Mouse (Mus musculus): ENCODE data around the gene Kdm4c. TPM values are rescaled to one million over a fixed set of nuclear protein-coding genes. Genes with fewer than 3 reads are reported as not detected.
"Not testable (repeated sequence)": the region's sequence is repeated elsewhere in the genome, so short reads cannot be mapped to it uniquely, and the experiment has no call there.

Gene Kdm4c
- 10 to 100 TPM; 14.3 to 16.9 TPM for total RNA-seq (2021)

DNA sequence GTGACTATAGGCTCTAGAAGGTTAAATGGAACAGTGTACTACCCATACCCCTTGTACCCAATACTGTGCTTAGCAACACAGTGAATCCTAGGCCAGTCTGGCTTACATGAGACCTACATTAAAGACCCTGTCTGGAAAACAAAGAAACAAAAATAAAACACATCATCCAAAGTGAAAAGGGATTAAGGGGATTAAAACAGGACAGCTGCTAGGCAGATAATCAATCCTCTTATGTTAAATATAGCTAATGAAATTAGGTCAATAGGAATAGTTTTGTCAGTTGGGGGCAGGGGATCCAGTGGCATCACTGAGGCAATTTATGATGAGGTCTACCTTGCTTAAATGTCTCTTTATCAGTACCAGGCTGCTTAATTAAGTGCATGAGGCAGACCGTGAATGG lies at the start of gene Kdm4c:
Gene Kdm4c, plus strand, starts transcription at position 322 of the 400 bp plus-strand sequence.
- intact Hi-C loops (cut with DNase I), result no loop called here

GRCm38 (mm10) chr4:74201281-74201811 lies 41.0 kb upstream of the Kdm4c start:
- intact Hi-C loops (cut with DNase I), result no loop called here
- no peak for DNase-seq

More for the DNA sequence above, at the start of gene Kdm4c:
- DNase-seq, result no peak

DNA sequence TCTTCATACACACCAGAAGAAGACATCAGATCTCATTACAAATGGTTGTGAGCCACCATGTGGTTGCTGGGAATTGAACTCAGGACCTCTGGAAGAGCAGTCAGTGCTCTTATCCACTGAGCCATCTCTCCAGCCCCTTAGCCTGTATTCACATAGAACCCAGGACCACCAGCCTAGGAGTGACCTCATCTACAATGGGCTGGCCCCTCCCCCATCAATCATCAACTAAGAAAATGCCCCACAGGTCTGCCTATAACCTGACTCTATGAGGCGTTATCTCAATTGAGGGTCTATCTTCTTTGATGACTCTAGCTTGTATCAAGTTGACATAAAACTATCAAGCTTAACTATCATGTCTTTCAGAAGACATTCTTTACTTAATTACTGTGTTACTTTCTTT lies 20.5 kb upstream of the Kdm4c start:
- DNase-seq; intact Hi-C loops (cut with DNase I): not testable (repeated sequence)

GRCm38 (mm10) chr4:74222360-74222759 lies 19.9 kb upstream of the Kdm4c start:
- intact Hi-C loops (cut with DNase I), result no loop called here
- DNase-seq, result peak in 1 of 2 experiments; percentile 11

DNA sequence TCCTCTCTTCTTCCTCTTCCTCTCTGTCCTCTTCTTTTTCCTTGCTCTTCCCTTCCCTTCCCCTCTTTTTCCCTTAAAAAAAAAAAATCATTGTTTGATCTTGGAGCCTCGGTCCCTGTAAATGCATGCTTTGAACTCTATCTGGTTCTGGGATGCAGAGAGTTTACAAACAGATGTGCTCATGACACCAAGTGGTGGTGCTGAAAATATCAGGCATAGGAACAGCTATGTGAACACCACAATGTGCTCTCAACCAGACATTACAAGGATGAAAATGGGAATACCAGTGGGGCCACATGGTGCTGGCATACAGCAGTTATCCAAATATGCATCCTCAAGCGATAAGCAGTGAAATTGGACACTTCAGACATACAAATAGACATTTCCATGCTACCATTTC lies 18.1 kb upstream of the Kdm4c start:
- intact Hi-C loops (cut with DNase I), result no loop called here
- DNase-seq, result no peak

DNA sequence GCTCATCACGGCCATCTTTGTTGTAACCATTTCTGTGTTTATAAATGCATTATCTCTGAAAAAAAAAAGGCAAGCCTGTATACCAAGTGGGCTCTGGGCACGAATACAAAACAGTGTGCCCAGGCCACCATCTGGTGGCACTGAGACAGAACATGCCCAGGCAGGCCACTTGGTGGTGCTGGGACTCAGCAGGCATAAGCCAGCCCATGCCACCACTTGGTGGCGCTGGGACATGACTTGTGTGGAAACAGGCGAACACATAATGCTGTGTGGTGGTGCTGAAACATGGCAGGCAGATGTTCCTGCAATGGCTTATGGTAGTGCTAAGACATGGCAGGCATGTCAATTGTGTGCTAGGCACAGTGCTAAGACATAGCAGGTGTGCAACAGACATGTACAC lies 11.3 kb upstream of the Kdm4c start:
- intact Hi-C loops (cut with DNase I), result no loop called here
- no peak for DNase-seq

DNA sequence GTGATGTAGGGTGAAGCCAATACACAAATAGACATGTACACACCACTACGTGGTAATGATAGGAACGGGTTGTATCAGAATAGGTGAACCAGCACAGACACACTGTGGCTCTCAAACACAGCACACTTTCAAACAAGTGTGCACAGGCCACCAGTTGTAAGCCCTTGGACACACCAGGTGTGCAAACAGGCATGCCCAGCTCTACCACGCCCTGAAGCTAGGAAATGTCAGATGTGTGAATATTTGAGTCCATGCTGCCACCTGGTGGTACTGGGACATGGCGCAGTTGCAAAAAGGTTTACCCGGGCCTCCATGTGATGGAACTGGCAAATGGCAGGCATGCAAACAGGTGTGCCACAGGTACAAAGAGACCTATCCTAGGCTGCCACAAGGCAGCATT lies 10.9 kb upstream of the Kdm4c start:
- intact Hi-C loops (cut with DNase I), result no loop called here
- peak; percentile 26 to 54 for DNase-seq

DNA sequence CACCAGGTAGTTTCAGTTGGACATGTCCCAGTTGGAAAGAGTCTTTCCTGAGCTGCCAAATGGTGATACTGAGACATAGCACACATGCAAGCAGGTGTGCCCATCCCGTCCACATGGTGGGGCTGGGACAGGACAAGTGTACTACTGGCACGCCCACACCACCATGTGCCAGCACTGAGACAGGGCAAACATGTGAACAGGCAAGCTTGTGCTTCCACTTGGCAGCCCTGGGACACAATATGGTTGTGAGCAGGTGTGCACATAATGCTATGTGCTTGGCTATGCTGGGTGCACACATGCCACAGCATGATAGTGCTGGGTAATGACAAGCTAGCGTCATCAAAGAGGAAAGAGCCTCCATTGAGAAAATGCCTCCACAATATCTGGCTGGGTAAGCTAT lies 8.8 kb upstream of the Kdm4c start:
- no peak for DNase-seq
- intact Hi-C loops (cut with DNase I), result no loop called here

DNA sequence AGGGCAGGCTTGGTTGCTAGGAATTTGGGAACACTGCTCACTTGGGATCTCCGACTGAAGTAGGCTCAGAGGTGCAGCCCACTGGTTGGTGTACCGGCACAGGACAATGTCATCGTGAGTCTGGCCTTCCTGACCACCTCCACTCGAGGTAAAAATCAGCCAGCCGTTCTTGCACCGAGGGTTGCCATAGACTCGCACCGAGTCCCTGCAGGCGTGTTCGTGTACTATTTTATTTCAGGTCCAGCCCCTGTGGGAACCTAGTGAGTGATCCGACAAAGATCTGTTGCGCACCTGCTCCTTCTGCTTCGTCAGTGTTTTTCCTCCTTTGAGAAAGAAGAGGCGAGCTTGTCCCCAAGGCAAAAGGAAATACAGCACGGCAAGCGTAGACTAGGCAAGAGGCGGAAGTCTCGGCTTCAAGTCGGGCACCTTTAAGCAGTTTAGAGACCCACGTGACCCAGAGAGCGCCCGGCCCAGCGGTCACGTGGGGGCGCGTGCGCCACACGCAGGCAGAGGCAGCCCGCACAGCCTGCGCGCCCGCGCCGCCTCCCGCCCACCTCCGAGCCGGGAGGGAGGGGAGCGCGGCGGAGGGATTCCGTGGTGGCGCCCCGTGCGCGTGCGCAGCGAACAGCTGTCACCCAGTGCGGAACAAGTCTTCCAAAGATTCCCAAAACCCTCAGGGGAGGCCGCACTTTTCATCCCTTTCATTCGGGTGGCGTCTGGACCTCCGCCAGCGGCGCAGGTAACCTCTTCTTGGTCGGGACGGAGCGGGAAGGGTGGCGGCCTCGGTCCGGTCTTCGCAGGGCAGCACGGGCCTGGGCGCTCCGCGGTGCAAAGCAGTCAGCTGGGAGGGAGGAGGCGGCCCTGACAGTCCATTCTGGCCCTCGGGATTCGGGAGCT lies 9.3 kb downstream of the Kdm4c start:
- intact Hi-C loops (cut with DNase I), result no loop called here

DNA sequence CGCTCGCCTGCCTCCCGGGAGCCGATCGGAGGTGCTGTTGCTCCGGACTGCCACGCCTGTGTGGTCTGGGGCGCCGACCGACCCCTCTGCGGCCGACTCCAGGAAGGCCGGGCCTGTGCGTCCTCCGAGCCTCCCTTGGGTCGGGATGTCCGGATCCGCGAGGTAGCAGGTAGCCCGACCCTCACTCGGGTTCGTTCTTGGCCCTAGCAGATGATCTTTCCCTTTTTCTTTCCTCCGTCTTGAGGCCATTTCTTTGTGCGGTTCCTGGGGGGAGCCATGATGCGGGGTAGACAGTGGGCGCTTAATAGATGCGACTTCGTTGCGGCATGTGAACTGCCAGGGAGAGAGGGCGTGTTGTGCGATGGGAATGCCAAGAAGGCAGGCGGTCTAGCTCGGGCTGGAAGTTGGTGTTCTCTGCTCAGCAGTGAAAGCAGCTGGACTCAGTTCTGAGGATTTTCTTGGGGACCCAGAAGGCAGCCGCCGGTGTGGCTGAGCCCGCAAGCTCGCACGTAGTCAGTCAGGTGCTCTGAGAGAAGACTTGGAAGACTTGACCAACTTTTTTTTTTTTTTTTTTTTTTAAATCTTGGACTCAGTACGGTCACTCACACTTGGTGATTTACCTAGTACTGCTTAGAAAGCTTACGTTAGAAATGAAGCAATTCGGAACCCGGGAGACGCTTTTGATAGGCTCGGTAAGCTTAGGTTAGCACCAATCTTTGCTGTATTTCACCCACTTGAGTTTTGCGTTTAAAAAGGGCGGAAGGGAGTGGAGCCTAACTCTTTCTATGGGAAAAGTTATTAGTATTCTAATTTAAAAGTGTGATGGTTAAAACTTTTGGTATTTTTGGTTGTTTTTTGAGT lies 10.2 kb downstream of the Kdm4c start:
- intact Hi-C loops (cut with DNase I), result no loop called here
- DNase-seq, result no peak

More for the DNA sequence above, 9.3 kb downstream of the Kdm4c start:
- peak; percentile 96 to 97 for DNase-seq

DNA sequence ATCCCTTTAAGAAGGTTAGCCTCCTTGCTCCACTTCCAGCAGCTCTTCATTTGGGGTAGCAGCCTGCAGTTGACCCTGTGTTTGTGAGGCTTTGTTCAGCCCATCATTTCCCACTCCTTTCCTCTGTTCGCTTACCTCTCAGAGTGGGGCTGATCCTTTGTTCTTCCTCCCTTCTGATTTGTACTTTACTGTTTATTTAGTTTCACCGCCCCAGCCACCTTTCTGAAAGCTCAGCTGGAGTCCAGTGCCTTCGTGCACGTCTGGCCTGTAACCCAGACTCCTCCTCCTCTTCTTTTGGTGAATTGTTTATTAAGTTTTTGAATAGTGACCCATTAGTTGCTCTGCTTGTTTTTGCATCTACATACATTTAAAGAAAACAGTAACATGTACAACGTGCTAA lies 15.6 kb downstream of the Kdm4c start:
- no peak for DNase-seq
- intact Hi-C loops (cut with DNase I), result no loop called here

DNA sequence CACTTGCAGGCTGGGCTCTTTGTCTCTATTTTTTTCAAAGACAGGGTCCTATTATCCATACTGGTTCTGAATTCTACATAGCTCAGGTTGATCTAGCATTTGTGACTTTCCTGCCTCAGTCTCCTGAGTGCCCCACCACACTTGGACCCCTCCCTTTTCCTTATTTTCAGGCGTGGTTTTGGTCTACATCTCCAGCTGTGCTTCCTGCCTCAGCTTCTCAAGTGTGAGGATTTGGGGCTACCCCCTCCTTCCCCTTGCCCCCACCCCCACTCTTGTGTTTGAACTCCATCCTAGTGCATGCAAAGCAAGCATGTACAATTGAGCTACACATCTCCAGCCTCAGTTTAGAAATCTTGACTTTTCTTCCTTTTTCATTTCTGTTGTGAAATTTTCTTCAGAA lies 16.2 kb downstream of the Kdm4c start:
- no peak for DNase-seq
- intact Hi-C loops (cut with DNase I), result no loop called here

- intact Hi-C loops (cut with DNase I), result no loop called here
- no peak for DNase-seq
These were observed 17.0 kb downstream of the Kdm4c start for GRCm38 (mm10) chr4:74259331-74259730.

- intact Hi-C loops (cut with DNase I), result no loop called here
- no peak for DNase-seq
These were observed 19.6 kb downstream of the Kdm4c start for GRCm38 (mm10) chr4:74261879-74262278.

- no peak for DNase-seq
- intact Hi-C loops (cut with DNase I), result no loop called here
These were observed 22.2 kb downstream of the Kdm4c start for GRCm38 (mm10) chr4:74264428-74264955.

DNA sequence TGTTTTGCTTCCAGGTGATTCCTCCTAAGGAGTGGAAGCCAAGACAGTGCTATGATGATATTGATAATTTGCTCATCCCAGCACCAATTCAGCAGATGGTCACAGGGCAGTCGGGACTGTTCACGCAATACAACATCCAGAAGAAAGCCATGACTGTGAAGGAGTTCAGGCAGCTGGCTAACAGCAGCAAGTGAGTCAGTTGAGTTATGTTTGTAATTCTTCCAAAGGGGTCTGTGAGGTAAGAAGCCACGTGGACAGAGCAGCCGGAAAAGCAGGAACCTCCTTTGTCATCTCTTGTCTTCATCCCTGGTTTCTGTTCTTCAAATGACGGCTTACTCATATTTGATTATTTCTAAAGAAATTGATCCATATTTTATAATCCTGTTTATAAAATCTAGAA lies 28.9 kb downstream of the Kdm4c start:
- intact Hi-C loops (cut with DNase I), result no loop called here
- DNase-seq, result no peak

- intact Hi-C loops (cut with DNase I), result no loop called here
- DNase-seq, result no peak
These were observed 35.2 kb downstream of the Kdm4c start for GRCm38 (mm10) chr4:74277486-74277885.

- DNase-seq, result no peak
- intact Hi-C loops (cut with DNase I), result no loop called here
These were observed 37.9 kb downstream of the Kdm4c start for GRCm38 (mm10) chr4:74280170-74280569.

DNA sequence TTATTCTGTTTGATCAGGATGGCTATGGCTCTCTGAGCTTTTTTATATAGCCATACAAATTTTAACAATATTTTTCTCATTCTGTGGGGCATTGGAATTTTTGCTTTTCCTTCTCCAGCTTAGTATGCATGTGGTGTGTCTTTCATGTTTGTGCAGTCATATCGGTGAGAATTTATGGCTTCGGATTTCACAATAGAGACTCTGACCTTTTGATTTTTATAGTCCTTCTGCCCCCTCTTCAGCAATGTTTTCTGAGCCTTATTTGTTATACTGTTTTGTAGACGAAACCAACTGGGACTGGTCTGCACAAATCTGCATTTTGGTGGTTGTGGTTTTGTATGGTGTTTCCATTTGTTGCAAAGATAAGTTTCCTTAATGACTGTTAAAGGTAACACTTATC lies 45.6 kb downstream of the Kdm4c start:
- intact Hi-C loops (cut with DNase I), result no loop called here
- no peak for DNase-seq

GRCm38 (mm10) chr4:74294726-74295125 lies 52.4 kb downstream of the Kdm4c start:
- no peak for DNase-seq
- intact Hi-C loops (cut with DNase I), result no loop called here
